8 mouse cellular contexts compared by ENCODE assay signal in the genomic region with DNA sequence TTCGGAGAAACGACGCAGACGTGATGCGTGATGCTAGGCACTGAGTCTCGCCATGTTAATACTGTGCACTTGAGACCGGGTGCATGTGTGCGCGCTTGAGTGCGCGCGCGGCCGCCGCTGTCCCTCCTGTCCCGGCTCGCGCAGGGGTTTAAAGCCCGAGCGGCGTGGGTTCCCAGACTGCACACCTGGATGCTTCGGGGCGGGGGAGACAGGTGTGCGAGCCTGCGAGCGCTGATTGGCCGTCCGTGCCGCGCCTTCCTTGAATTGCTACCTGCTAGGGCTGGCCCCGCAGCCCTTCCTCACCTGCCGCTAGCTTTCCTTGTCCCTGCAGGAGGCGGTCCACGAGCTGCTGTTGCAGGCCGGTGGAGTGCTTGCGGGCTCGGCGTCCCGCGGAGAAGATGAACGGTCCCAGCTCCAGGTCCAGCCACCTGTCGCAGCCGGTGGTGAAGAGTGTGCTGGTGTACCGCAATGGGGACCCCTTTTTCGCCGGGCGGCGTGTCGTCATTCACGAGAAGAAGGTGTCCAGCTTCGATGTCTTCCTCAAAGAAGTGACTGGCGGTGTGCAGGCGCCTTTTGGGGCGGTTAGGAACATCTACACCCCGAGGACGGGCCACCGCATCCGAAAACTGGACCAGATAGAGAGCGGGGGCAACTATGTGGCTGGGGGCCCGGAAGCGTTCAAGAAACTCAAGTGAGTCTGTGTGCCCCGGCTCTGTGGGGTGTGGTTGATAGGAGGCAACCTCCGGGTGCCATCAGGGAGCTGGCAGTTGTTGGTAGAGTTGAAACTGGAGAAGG. TPM values are rescaled to one million over a fixed set of nuclear protein-coding genes. Genes with fewer than 3 reads are reported as not detected.
A peak's percentile ranks its signal among the peaks of the same experiment; 100 is the strongest.
DNase-seq lines count a peak whose midpoint lies in the region; ATAC-seq and TF ChIP-seq lines count a peak whose summit lies in the region.

Gene Dcdc2a, plus strand, starts transcription at position 132 of the 795 bp plus-strand sequence.

- 0 out of 2 replicates have a peak, but pooled peaks cover 2% of the 10 kb centered on the region for H3K9me3 ChIP-seq in heart, embryonic 16.5 days (replicated peaks; ENCODE audit: control insufficient read depth, low read length)
- no peaks in the 10 kb centered on the region for H3K9me3 ChIP-seq in lung, postnatal 0 days (ENCODE audit: low read length)

- H3K27me3 ChIP-seq in heart, embryonic 16.5 days (ENCODE audit: control insufficient read depth, insufficient read depth, low read length), result peaks cover 15% of the 10 kb centered on the region
- peaks cover 10% of the 10 kb centered on the region; the same call in 1 of the 2 replicates for H3K27me3 ChIP-seq in lung, postnatal 0 days (replicated peaks; ENCODE audit: insufficient read depth, low read length)

- intact Hi-C loops in left cerebral cortex, adult 2 months (cut with DNase I), result loop anchor here (5.0 kb wide), 1 partner anchor 61 kb away; no protein-coding TSS in a partner anchor

- TF ChIP-seq EP300 in lung, postnatal 0 days (IDR thresholded peaks at IDR 0.05), result no peak

- ATAC-seq in heart, embryonic 16.5 days (replicated peaks; ENCODE audit: extremely low read depth, insufficient read depth, low FRiP score), result peak; percentile 37; the same call in 1 of the 2 replicates
- peak; percentile 79 for ATAC-seq in lung, postnatal 0 days
- no peak for ATAC-seq in activated CD4-positive, CD25-positive, alpha-beta regulatory T cell, adult 4 months

- peak within 1 kb of the TSS; percentile 50 for H3K27ac ChIP-seq in left cerebral cortex, adult 2 months
- H3K27ac ChIP-seq in heart, embryonic 16.5 days (ENCODE audit: low read length), result no peak within 1 kb of the TSS
- no peak within 1 kb of the TSS for H3K27ac ChIP-seq in lung, postnatal 0 days (ENCODE audit: low read length)

- no peak for TF ChIP-seq CTCF in left cerebral cortex, adult 2 months (IDR thresholded peaks at IDR 0.05)
- 0 out of 2 replicates have a peak, but pooled peaks have one; percentile 12 for TF ChIP-seq CTCF in lung, postnatal 0 days (IDR thresholded peaks at IDR 0.05)

- H3K4me1 ChIP-seq in heart, embryonic 16.5 days (ENCODE audit: control insufficient read depth, insufficient read depth, low read length), result peaks cover 6% of the 10 kb centered on the region; the same call in 1 of the 2 replicates
- H3K4me1 ChIP-seq in lung, postnatal 0 days (ENCODE audit: insufficient read depth, low read depth, low read length), result no peaks in the 10 kb centered on the region

- H3K4me2 ChIP-seq in heart, embryonic 16.5 days (ENCODE audit: low read depth, low read length), result peak within 1 kb of the TSS; percentile 97
- H3K4me2 ChIP-seq in lung, postnatal 0 days (replicated peaks; ENCODE audit: low read depth, low read length), result peak within 1 kb of the TSS; percentile 68

- H3K9ac ChIP-seq in heart, embryonic 16.5 days (ENCODE audit: low read length), result peak within 1 kb of the TSS; percentile 48
- H3K9ac ChIP-seq in lung, postnatal 0 days (replicated peaks; ENCODE audit: low read depth), result no peak within 1 kb of the TSS

- H3K36me3 ChIP-seq in heart, embryonic 16.5 days (ENCODE audit: control insufficient read depth, insufficient read depth), result no peaks in the 10 kb centered on the region
- H3K36me3 ChIP-seq in lung, postnatal 0 days (ENCODE audit: insufficient read depth, low read length), result no peaks in the 10 kb centered on the region

- peak within 1 kb of the TSS; percentile 62 for H3K4me3 ChIP-seq in left cerebral cortex, adult 2 months
- peak within 1 kb of the TSS; percentile 63 for H3K4me3 ChIP-seq in heart, embryonic 16.5 days (ENCODE audit: low read length)
- H3K4me3 ChIP-seq in lung, postnatal 0 days (ENCODE audit: low read depth, low read length), result peak within 1 kb of the TSS; percentile 41

- 5% methylated on average over 63 of the region's 63 CpGs for WGBS in heart, embryonic 16.5 days
- 5% methylated on average over 63 of the region's 63 CpGs for WGBS in lung, postnatal 0 days

- DNase-seq in left cerebral cortex, adult 2 months (ENCODE audit: extremely low spot score in 1 of 2, low spot score in 2 of 2), result peak; percentile 13 to 18
- no peak for DNase-seq in left cerebral cortex, adult 8-10 months (ENCODE audit: low spot score in 2 of 2)
- DNase-seq in cerebellum, postnatal 36 days, result peak; percentile 6 to 7
- peak; percentile 60 to 84 for DNase-seq in kidney, postnatal 25 days
- DNase-seq in lung, postnatal 0 days (ENCODE audit: low spot score), result peak; percentile 48
- DNase-seq in right cerebral cortex, postnatal 10 days (ENCODE audit: low spot score in 2 of 2), result peak; percentile 34 to 43

RNA-seq across cellular contexts. Expression of gene Dcdc2a, which starts in this region (rescaled TPM):
- total RNA-seq in left cerebral cortex, adult 2 months (2021), result 1 to 10 TPM; 5.0 to 5.1 TPM
- 1 to 10 TPM; 5.6 to 9.1 (median 7.4) TPM for total RNA-seq in left cerebral cortex, adult 8-10 months (2022)
- 1.0 TPM in 2 replicates for polyA plus RNA-seq in heart, embryonic 16.5 days (2015; fragmentation: Nextera tagmentation; extraction: Ambion mirVana)
- polyA plus RNA-seq in lung, postnatal 0 days (2015; fragmentation: Nextera tagmentation; extraction: Ambion mirVana), result 2.1 and 2.9 TPM in 2 replicates
- not detected for polyA plus RNA-seq in activated CD4-positive, CD25-positive, alpha-beta regulatory T cell, adult 4 months (2017; shearing (Covaris generic))

Comparison
In these comparisons a context has a peak if more than half of its experiments do, and no peak if none do; other contexts are left out.
1. DNase-seq: peak in left cerebral cortex, adult 2 months (2 of 2), cerebellum, postnatal 36 days (2 of 2), kidney, postnatal 25 days (2 of 2), lung, postnatal 0 days (single experiment) and right cerebral cortex, postnatal 10 days (2 of 2); none in left cerebral cortex, adult 8-10 months (0 of 2).
2. Peak in every context shown above with its lines, with median percentiles within 50 percentile points of each other: H3K4me3 ChIP-seq.